Mouse (Mus musculus): ENCODE measurements at regions not wholly inside any gene's neighbourhood (a gene's known extent, or its start where the extent isn't known, plus 50 kb on each side); places are given as distances from the start of the nearest gene placed in this dataset.

GRCm38 (mm10) chr13:70124860-70125545 is 322.8 kb downstream of the Med10 start:
- DNase-seq (ENCODE audit: low read depth, low spot score) = no peak

- peak; percentile 64 for DNase-seq (ENCODE audit: low read depth, low spot score)
Observed at GRCm38 (mm10) chr13:70127310-70127709, 325.1 kb downstream of the Med10 start.

- no peak for DNase-seq (ENCODE audit: low read depth, low spot score)
Observed at GRCm38 (mm10) chr13:70134544-70134943, 332.3 kb downstream of the Med10 start.

- DNase-seq (ENCODE audit: low read depth, low spot score) = no peak
Observed at GRCm38 (mm10) chr13:70136209-70136608, 334.0 kb downstream of the Med10 start.

GRCm38 (mm10) chr13:70144461-70144860 is 342.3 kb downstream of the Med10 start:
- DNase-seq (ENCODE audit: low read depth, low spot score) = no peak

- no peak for DNase-seq (ENCODE audit: low read depth, low spot score)
Observed at GRCm38 (mm10) chr13:70145466-70145865, 343.3 kb downstream of the Med10 start.

- no peak for DNase-seq (ENCODE audit: low read depth, low spot score)
Observed at GRCm38 (mm10) chr13:70149041-70149898, 347.1 kb downstream of the Med10 start.

GRCm38 (mm10) chr13:70149899-70150184 is 347.6 kb downstream of the Med10 start:
- DNase-seq (ENCODE audit: low read depth, low spot score) = no peak

GRCm38 (mm10) chr13:70153062-70153461 is 350.9 kb downstream of the Med10 start:
- DNase-seq (ENCODE audit: low read depth, low spot score) = no peak

GRCm38 (mm10) chr13:70155596-70155995 is 353.4 kb downstream of the Med10 start:
- no peak for DNase-seq (ENCODE audit: low read depth, low spot score)

GRCm38 (mm10) chr13:70156975-70157588 is 354.9 kb downstream of the Med10 start:
- DNase-seq (ENCODE audit: low read depth, low spot score) = no peak

- DNase-seq (ENCODE audit: low read depth, low spot score) = no peak
Observed at GRCm38 (mm10) chr13:70159065-70159464, 356.9 kb downstream of the Med10 start.

- peak; percentile 81 for DNase-seq (ENCODE audit: low read depth, low spot score)
Observed at GRCm38 (mm10) chr13:70159604-70160003, 357.4 kb downstream of the Med10 start.

- no peak for DNase-seq (ENCODE audit: low read depth, low spot score)
Observed at GRCm38 (mm10) chr13:70162115-70162514, 359.9 kb downstream of the Med10 start.

- DNase-seq (ENCODE audit: low read depth, low spot score) = no peak
Observed at GRCm38 (mm10) chr13:70165511-70166225, 363.5 kb downstream of the Med10 start.

- DNase-seq (ENCODE audit: low read depth, low spot score) = no peak
Observed at GRCm38 (mm10) chr13:70167747-70168146, 365.6 kb downstream of the Med10 start.

- no peak for DNase-seq (ENCODE audit: low read depth, low spot score)
Observed at GRCm38 (mm10) chr13:70168906-70169305, 366.7 kb downstream of the Med10 start.

GRCm38 (mm10) chr13:70177066-70177465 is 374.9 kb downstream of the Med10 start:
- DNase-seq (ENCODE audit: low read depth, low spot score) = no peak

- DNase-seq (ENCODE audit: low read depth, low spot score) = no peak
Observed at GRCm38 (mm10) chr13:70178073-70178491, 375.9 kb downstream of the Med10 start.

GRCm38 (mm10) chr13:70190978-70191377 is 388.8 kb downstream of the Med10 start:
- no peak for DNase-seq (ENCODE audit: low read depth, low spot score)

- peak; percentile 83 for DNase-seq (ENCODE audit: low read depth, low spot score)
Observed at GRCm38 (mm10) chr13:70192101-70193025, 390.2 kb downstream of the Med10 start.
